Mouse (Mus musculus): ENCODE data around the gene Rnf180.

- TF ChIP-seq CTCF (IDR thresholded peaks at IDR 0.05), result no peak
- TF ChIP-seq EP300 (IDR thresholded peaks at IDR 0.05), result no peak
Observed at GRCm38 (mm10) chr13:105122092-105122491, 172.5 kb downstream of the Rnf180 start.

Data from lung, postnatal 0 days (tissue).